Mouse (Mus musculus): ENCODE results near the gene Tbcd.

GRCm38 (mm10) chr11:121508478-121508877, 56.7 kb downstream of the Tbcd start:
- TF ChIP-seq CTCF (IDR thresholded peaks at IDR 0.05; ENCODE audit: borderline replicate concordance, extremely low read depth, insufficient read depth, insufficient read length) (no peak), POLR2A (IDR thresholded peaks at IDR 0.05; ENCODE audit: borderline replicate concordance, extremely low read depth, insufficient read depth, insufficient read length, poor library complexity, severe bottlenecking) (no peak)

Data from brain, embryonic 14.5 days (tissue).